Mouse (Mus musculus): ENCODE measurements around the gene Itgb8.

Itgb8 gene

DNA sequence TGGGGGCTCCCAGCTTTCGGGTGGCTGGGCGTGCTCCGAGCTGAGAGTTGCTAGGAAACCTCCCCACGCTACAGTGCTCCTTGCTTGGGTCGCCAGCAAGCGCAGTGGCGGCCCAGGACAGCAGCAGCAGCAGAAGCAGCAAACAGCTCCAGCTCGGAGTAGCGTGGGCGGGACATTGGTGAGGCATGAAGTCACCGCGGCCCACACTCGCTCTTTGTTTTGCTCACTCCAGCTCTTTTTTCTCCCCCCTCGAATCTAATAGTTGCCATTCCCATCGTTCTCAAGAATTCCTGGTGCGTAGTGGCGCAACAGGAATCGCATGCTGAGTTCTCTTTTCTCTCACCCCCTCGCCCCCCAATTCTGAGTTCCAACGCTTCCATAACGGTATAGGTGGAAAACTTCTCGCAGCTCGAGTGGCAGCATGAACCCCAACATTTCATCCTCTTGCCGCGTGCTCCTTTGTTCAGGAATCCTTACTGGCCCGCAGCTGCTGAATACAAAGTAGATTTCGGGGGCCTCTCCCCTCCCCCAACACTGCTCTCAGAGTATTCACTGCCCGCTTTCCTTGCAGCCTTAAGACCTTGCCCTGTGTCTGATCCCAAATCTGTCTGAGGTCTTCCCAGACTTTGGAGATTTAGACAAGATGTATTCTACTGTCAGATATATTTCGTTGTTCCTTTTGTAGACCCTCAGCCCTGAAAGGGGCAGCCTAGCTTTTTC lies at the start of gene Itgb8:
TSS of gene Itgb8 (minus strand) at position 107 of the 720 bp plus-strand sequence.
- peak; percentile 41 to 46 for DNase-seq

GRCm38 (mm10) chr12:119276282-119276681 lies 37.7 kb upstream of the Itgb8 start:
- no peak for DNase-seq

DNA sequence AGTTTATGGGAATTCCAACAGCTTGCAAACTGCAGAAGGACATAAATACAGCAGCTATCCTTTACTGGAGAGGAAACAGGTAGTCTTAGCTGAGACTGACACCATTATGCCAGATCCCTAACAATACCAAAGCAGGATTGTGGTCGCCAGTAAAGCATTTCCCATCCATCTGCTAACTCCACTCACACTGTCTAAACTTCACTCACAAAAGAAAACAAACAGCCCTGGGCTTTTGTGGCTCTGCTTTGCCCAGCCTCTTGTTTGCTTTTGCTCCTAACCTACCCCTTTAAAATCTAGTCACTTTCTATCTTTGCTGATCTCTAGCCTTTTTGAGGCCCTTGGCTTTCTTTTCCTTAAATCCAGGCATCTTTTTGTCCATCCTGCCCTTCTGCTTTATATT lies 35.0 kb upstream of the Itgb8 start:
- DNase-seq: no peak

DNA sequence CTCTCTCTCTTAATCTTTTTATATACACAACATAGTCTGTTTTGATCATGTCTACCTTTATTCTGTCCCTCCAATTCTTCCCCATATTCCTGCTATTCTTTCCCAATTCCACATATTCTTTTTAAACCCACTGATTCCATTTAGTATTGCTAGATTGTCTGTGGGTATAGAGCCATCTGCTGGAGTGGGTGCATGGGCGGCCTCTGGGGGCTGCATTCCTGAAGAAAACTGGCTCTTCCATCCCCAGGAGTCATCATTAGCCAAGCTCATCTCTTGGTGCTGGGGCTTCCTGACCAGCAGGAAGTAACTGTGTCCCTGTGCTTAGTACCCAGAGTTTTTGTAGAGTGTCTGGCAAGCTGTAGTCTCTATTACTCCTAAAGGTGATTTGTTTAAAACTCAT lies 33.4 kb upstream of the Itgb8 start:
- DNase-seq: no peak

DNA sequence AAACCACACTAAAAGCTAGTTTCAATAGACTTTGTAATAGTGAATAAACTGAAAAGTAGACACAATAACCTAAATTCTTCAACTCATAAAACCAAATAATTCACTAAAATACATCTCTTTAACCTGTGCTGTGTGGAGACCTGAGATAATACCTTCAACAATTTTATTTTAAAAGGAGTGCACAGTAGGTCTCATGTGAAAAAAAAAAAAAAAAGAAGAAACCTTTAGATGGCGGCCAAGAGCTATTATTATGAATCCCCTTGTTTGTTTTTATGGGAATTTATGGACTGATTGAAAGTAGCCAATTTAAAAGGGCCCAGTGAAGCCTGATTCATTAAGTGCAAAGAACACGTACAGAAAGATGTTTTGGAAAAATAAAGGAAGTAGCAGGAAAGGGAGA lies 31.4 kb upstream of the Itgb8 start:
- DNase-seq: no peak

DNA sequence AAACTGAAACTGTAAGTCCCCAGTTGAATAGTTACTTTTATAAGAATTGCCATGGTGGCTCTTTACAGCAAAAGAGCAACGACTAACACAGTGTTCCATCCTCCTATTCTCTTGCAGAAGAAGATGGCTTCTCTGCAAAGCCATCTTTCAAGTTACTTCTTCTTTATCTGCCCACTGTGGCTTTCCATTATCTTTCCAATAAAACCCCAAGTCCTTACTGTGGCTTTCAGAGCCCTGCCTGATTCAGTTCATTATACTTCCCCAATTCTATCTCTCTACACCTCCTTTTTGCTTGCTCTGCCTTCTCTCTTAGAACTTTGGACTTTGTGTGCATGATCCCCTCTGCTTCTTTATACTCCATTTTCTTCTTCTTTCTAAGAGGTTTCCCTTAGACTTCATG lies 30.1 kb upstream of the Itgb8 start:
- DNase-seq: no peak

GRCm38 (mm10) chr12:119264506-119264905 lies 25.9 kb upstream of the Itgb8 start:
- DNase-seq: no peak

GRCm38 (mm10) chr12:119248581-119248980 lies 10.0 kb upstream of the Itgb8 start:
- no peak for DNase-seq

DNA sequence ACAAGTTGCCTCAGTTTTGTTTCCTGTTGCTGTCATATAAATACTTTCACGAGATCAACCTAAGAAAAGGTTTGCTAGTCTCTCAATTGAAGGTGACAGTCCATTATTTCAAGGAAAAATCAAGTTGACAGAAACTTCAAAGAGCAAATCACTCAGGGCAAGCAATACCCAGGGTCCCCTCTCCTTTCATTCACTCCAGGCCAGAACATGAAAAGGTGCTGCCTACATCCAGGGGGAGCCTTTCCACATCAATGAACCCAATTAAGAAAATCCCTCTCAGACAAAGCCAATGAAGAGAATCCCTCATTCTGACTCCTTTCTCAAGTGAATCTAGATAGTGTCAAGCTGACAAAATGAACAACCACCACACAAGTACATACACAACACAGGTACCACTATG lies 2.5 kb upstream of the Itgb8 start:
- DNase-seq: no peak

DNA sequence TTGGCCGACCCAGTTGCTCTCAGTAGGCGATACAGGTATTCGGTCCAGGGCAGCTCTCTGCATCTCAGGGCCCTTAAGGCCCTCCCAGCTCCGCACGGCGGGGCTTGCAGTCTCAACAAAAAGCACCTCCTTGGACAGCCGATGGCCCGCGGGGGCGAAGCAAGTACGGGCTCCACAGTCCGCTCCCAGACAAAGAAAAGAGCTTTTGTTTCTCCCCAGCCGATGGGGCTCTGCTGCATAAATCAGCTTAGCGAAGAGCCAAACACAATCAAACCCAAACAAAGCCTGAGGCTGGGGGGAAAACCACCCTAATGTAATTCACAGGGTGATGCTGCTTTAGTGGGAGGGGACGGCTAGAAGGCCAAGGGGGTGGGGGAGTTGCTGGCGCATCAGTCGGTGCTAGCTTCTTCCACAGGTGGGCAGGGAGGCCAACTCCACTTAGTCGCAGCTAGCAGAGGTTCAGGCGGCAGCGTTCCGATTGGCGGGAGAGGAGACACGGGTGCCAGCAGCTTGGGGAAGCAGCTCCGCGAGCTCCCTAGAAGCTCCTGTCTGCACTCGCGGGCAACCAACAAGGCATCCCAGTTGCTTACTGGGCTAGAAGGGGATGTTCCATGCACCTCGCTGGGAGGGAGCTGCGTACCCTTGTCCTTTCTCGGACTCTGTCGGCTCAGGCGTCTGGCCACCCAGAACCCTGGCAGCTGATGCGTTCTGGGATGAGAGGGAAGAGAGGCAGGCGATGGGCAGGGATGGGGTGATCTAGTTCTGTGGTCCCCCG lies 494 bp downstream of the Itgb8 start:
- DNase-seq: peak in 1 of 2 experiments; percentile 7

DNA sequence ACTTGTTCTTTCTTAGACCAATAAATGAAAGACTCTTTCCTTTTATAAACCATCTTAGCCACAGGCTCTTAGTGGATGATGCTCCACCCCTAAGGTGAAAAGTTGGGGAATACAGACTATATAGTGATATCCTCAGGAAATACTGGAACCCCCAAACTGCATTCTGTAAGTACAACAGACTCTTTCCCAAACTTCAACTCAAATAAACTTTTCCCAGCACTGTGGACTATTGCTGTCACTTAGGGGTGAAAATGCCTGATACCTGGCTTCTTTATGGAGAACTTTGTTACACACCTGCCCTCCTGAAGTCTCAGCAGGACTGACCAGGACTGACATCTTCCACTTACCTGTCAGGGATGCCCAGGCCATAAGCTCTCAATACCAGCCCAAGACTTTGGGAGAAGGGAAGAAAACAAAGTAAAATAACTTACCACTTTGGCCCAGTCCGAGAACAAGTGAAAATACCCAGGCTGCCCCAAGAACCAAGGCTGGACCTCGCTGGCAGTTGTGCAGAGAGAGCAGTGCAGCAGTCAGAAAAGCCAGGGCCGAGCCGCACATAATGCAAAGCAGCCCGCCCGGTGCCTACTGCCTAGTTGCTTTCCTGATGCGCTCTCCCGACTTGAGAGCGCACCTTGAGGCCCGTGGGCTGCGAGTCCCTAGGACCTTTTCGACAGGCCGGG lies 1.2 kb downstream of the Itgb8 start:
- no peak for DNase-seq

- no peak for DNase-seq
Measured at GRCm38 (mm10) chr12:119231831-119232230, 6.8 kb downstream of the Itgb8 start.

DNA sequence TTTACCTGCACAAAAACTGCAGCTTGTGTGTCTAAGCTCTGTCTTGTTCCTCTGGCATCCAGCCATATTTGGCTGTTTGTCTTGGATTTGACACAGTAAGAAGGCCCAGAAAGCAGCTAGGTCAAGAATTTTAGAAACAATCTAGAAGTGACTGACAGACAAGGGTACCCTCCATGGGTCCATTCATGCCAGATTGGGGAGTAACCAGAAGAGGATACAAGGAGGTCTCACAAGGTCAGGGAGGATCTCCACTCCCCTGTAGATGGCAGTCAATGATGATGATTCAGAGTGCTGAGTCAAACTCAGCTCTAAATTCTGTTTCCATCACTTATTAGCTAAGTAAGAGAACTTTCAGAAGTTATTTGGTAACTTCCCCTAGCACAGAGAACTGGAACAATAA lies 8.2 kb downstream of the Itgb8 start:
- no peak for DNase-seq

GRCm38 (mm10) chr12:119229601-119230000 lies 9.0 kb downstream of the Itgb8 start:
- DNase-seq: no peak

GRCm38 (mm10) chr12:119227898-119228297 lies 10.7 kb downstream of the Itgb8 start:
- no peak for DNase-seq

- no peak for DNase-seq
Measured at GRCm38 (mm10) chr12:119224699-119225098, 13.9 kb downstream of the Itgb8 start.

DNA sequence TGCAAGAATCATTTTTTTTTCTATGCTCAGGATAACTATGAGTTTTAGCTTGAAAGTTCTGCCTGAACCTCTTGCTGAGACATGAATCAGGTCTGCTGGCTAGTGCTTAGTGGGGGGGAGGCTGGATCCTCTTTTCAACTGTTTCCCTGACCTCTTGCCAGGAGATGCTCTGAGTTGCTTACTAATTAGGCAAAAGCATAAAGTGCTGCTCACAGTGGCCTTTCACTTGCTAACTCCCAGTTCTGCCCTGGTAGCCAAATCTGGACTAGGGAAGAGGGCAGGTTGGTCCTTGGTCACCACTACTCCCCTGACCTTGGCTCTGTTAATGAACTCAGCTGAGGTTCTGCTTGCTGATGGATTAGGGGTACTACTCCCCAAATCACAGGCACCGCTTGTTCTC lies 19.2 kb downstream of the Itgb8 start:
- no peak for DNase-seq

DNA sequence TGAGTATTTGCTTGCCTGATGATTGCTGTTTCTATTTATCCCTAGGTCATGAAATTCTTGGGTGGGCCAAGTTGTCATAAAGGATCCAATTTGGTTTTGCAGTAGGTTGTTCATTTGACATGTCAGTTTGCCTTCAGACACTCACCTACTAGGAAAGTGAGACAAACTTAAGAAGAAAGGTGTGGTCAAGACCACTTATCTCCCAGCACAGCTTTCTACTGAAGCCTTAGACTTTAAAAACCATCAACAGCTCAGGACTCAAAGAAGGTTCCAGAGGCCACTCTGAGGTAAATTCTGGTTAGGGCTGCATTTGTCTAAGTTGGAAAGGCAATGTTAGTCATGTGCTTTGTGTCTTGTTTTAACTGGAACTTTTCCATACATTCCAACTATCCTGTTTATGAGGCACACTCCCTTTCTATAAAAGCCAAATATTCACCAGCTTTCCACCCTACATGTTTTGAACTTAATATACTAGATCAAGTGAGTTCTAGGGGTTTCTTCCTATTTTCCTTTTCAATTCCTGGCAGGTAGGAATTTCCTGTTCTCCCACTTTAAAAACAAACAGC lies 20.8 kb downstream of the Itgb8 start:
- no peak for DNase-seq

DNA sequence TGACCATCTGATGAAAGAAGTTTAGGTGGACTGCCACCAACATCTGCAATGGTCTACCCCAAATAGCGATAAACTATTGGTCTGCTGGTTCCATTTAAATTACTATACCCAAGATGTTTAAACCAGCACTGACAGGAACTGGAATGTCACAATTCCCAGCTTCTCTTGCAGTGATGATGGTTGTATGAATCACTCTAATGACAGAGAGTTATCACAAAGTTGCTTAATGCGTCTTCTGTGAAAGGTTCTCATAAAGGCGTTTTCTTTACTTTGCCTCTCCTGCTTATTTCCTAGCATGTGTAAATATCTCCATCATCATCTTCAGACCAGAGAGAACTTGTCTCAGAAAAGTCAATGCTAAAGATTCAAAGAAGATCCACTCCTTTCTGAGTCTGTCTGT lies 23.4 kb downstream of the Itgb8 start:
- no peak for DNase-seq

GRCm38 (mm10) chr12:119211533-119211932 lies 27.1 kb downstream of the Itgb8 start:
- DNase-seq: no peak

DNA sequence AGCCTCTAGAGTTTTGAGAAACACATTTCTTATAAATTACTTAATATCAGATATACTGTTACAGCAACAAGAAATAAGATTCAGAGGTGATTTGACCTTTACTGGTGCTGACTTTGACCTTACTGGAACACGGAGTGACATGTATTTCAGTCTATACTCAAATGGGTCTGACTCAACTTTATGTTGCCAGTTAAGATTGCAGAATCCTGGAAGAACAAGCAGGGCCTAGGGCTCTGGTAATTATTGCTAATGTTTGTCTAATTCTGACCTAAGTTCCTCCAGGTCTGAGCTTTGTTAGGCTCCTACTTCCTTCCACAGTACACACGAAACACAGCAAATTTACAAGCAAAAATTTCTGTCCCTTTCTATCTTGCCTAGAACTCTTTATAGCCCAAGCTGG lies 28.0 kb downstream of the Itgb8 start:
- no peak for DNase-seq

GRCm38 (mm10) chr12:119210073-119210425 lies 28.6 kb downstream of the Itgb8 start:
- DNase-seq: no peak

GRCm38 (mm10) chr12:119209384-119210072 lies 29.1 kb downstream of the Itgb8 start:
- DNase-seq: no peak
